Mouse (Mus musculus): ENCODE data around the gene Nsun2. TPM values are rescaled to one million over a fixed set of nuclear protein-coding genes. Genes with fewer than 3 reads are reported as not detected.
A peak's percentile ranks its signal among the peaks of the same experiment; 100 is the strongest.

The Nsun2 gene
- total RNA-seq, 1 experiment from 2014 or later: 84.4 TPM

DNA sequence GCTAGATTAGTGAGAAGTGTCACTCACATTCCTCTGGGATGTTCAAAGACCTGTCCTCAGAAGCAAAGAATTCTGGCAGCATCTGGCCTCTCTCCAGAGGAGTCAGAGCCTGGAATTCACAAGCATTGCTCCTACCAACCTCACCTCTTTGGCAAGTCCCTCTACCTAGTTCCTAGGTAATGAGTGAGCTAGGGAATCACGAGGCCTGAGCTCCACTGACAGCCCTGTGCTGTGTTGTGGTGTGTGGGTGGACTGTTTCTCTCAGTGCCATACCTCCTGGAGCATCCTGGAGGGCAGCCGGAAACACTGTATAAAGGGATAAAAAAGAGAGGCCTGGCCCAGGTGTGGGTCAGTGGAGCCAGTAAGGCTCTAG lies 9.4 kb upstream of the Nsun2 start:
- DNase-seq: no peak

- DNase-seq: no peak
Measured at GRCm38 (mm10) chr13:69525867-69526266, 7.7 kb upstream of the Nsun2 start.

GRCm38 (mm10) chr13:69528531-69528930 lies 5.0 kb upstream of the Nsun2 start:
- no peak for DNase-seq

DNA sequence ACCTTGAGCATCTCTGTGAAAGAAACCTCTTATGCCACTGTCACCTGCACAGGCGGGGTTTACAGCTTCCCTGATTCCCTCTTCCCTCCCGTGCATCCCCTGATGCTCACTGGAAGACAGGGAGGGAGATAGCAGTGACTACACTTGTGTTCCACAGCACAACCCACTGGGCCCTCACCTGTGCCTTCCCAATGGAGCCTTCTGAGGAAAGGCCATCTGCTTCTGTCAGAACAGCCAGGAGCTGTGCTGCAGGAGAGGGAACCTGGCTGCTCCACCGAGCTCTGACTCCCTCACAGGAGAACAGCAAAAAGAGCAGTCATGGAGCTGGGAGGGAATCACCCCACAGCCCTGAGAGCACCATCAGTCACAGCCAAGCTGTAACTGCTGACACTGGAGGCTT lies 3.4 kb upstream of the Nsun2 start:
- no peak for DNase-seq

DNA sequence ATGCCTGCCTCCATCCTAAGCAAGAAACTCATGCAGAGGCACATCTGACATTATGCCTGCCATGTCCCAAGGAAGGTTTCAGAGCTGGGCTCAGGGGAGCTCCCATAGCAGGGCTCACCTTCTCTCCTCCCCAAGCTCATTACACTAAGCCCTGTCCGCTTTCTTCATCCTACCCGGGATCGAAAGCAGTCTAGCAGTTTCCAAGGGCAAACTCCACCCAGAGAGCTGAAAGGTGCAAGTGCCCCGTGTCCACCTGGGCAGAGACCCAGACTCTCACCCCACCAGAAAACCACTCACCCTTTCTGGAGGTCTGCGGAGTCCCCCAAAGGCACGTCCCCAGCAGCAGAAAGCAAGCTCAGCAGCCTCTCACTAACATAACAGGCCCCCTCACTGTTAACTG lies 2.6 kb upstream of the Nsun2 start:
- no peak for DNase-seq

GRCm38 (mm10) chr13:69531431-69531830 lies 2.1 kb upstream of the Nsun2 start:
- no peak for DNase-seq

- DNase-seq: no peak
Measured at GRCm38 (mm10) chr13:69532101-69532892, 1.2 kb upstream of the Nsun2 start.

GRCm38 (mm10) chr13:69532893-69533404 lies 597 bp upstream of the Nsun2 start:
- DNase-seq: no peak

DNA sequence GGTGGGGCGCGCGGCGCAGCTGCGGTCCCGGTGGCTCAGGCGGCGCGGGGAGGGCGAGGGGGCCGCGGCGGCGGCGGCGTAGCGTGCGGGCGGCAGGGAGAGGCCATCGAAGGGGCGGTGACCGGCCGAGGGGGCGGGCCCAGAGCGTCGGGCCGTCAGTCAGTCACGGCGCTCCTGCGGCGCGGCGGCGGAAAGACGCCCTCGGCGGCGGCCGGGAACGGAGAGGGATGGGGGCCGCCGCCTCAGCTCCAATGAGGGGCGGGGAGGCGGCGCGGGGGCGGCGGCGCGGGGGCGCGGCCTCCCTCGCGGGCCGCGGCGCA lies 748 bp downstream of the Nsun2 start, which contains the start of gene Tent4a:
Gene Tent4a, minus strand, starts transcription at position 284 of the 320 bp plus-strand sequence.
- DNase-seq: no peak

- DNase-seq: peak; percentile 99
Measured at GRCm38 (mm10) chr13:69534654-69535551, 1.4 kb downstream of the Nsun2 start.

- no peak for DNase-seq
Measured at GRCm38 (mm10) chr13:69536021-69536420, 2.5 kb downstream of the Nsun2 start.

DNA sequence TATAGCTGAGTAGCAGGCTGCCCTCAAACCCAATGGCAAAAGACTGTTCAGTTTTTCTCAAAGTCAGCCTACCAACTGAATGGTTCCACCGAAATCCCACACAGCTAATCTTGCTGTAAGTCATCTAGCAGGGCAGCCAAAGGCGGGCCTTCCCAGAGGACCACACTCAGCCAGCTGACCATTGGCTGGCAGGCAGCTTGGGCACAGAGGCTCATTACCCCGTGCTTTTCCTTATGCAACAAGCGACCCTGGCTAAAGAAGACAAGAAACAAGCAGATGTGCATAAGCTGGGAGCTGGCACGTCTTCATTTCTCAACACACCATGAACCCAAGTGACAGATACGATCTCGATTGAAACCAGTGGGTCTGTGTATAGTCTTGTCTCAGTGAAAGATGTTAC lies 3.8 kb downstream of the Nsun2 start:
- DNase-seq: no peak

DNA sequence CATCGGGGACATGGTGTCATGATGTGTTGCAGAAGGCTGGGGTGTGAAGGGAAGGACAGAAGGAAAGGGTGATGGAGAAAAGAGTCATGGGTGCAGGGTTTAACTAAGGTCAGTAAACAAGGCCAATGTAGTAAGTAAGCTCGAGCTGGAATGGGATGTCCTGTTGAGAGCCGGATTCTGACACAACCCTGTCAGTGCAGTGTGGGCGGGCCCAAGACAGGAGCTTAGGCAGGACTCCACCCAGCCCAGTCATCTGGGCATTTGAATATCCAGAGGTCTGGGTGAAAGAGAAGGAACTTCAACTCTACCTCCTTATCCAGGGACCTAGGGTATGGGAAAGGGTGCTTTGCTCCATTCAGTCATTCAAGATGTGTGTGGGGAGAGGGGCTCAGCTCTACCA lies 4.8 kb downstream of the Nsun2 start:
- peak; percentile 64 for DNase-seq

- DNase-seq: peak; percentile 28
Measured at GRCm38 (mm10) chr13:69541209-69541608, 7.7 kb downstream of the Nsun2 start.

DNA sequence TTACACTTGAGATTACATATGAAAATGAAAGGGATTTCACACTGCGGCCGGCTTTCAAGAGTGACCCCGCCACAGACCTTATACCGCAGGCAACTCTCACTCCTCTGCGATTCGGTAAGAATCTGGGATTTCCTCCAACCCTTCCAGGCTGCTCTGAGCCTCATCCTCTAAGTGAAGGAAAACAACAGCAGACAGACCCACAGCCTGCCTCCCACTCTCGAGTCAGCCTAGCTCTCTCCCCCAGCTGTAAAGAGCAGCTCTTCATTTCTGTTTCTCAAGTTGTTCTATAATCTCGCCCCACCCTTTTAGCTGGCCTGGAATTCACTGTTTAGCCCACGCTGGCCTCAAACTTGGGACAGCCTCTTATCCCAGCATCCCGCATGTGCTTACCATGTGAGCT lies 8.2 kb downstream of the Nsun2 start:
- DNase-seq: no peak

GRCm38 (mm10) chr13:69542571-69543352 lies 9.2 kb downstream of the Nsun2 start:
- no peak for DNase-seq

GRCm38 (mm10) chr13:69543595-69543994 lies 10.0 kb downstream of the Nsun2 start:
- no peak for DNase-seq

- DNase-seq: peak; percentile 53
Measured at GRCm38 (mm10) chr13:69545019-69545418, 11.5 kb downstream of the Nsun2 start.

DNA sequence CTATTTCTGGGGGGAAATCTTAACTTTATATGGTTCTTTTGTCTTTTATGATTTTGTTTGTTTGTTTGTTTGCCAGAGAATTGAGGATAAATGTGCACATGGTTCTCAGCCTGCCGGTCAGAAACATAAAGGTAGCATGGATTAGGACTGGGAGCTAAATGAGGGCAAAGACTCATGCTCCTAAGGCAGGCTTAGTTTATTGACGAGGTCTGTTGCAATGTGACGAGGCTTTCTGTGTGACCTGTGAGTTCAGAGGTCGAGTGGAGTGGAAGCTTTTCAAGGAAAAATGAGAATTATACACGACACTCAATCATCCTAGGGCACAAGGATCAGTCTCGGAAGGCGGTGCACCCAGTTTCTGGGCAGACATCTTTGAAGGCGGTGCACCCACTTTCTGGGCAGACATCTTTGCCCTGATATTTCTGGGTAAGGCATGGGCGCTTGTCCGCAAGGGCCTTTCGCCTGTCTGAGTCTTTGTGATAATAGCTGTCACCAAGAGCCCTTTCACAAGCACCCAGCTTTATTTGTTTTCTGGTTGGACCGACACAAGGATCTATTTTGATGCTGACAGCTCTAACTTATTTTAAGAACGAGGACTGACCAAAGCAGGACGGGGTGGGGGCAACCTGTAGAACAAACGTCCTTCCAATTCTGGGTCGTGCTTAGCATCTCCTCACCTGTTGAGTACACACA lies 14.1 kb downstream of the Nsun2 start:
- DNase-seq: no peak

- DNase-seq: no peak
Measured at GRCm38 (mm10) chr13:69549980-69550379, 16.4 kb downstream of the Nsun2 start.

- DNase-seq: no peak
Measured at GRCm38 (mm10) chr13:69550831-69551230, 17.3 kb downstream of the Nsun2 start.

- peak; percentile 44 for DNase-seq
Measured at GRCm38 (mm10) chr13:69553024-69553423, 19.5 kb downstream of the Nsun2 start.
